Mouse (Mus musculus) hindlimb bud, embryonic 11.5 days (tissue): Measurements from ENCODE around the gene Tlx3.

Experiments used
- DNase-seq: peaks from one replicate; pipeline ENCODE4 v3.0.0-alpha.2; 2012; ENCODE audit warnings: low read depth, low spot score; ENCODE audit errors: extremely low spot score

Tlx3 gene

GRCm38 (mm10) chr11:33197673-33198072 lies 5.7 kb downstream of the Tlx3 start:
- DNase-seq, result no peak

- no peak for DNase-seq
Observed at GRCm38 (mm10) chr11:33197133-33197514, 6.3 kb downstream of the Tlx3 start.

GRCm38 (mm10) chr11:33196447-33197132 lies 6.8 kb downstream of the Tlx3 start:
- DNase-seq, result no peak

- no peak for DNase-seq
Observed at GRCm38 (mm10) chr11:33195531-33196446, 7.6 kb downstream of the Tlx3 start.

DNA sequence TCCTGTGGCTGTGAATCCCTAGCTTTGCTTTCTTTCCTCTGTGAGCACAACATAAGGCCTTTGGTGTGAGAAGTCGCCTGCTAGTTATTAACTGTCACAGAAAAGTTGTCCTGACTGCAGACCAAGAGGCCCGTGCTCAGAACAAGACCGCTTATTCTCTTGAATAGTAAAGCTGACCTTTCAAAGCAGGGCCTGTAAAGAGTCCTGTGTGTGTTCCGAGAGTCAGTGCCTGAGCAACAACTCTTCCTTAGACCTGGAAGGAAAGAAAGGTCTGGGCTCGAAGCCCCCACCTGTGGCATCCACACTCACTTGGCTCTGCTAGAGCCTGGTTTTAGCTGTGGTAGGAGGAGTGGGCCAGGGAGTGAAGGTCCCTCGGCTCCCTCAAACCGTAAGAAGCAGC lies 8.3 kb downstream of the Tlx3 start:
- DNase-seq, result no peak

- no peak for DNase-seq
Observed at GRCm38 (mm10) chr11:33193695-33194094, 9.7 kb downstream of the Tlx3 start.

- DNase-seq, result no peak
Observed at GRCm38 (mm10) chr11:33181804-33182203, 21.6 kb downstream of the Tlx3 start.

GRCm38 (mm10) chr11:33180701-33181116 lies 22.7 kb downstream of the Tlx3 start:
- DNase-seq, result no peak

DNA sequence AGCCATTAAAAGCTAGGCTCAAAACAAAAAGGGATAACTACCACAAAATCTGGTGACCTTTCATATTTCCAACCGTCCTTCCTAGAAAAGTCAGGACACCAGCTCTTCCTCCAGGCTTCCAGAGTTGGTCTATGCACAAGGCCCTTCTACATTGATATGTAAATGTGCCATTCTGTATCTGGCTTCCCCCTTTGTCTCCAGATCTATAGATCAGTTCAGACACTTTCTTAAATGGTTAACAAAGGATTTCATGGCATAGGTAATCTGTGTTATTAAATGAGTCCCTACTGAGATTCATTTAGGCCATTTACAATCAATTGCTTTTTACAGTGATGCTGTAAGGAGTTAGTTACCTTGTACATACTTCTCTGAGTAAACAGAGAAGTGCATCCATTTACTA lies 23.6 kb downstream of the Tlx3 start:
- DNase-seq, result no peak

GRCm38 (mm10) chr11:33176525-33177245 lies 26.7 kb downstream of the Tlx3 start:
- DNase-seq, result no peak

DNA sequence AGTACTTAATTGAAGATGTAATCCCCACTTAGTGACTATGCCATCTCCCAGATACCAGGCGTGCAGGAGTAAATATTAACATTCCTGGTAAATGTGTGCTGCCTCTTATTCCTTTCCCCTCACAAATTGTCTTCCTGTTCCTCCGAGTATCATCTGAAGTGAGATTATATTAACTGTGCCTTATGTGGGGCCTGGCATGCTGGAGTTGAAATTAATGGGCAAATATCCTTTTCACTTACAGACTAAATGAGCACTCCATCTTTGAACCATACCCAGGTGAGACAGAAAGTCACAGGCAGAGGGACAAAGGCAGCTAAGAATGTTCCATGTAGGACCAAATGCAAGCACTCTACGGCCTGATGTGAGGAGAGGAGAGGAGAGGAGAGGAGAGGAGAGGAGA lies 27.6 kb downstream of the Tlx3 start:
- no peak for DNase-seq

DNA sequence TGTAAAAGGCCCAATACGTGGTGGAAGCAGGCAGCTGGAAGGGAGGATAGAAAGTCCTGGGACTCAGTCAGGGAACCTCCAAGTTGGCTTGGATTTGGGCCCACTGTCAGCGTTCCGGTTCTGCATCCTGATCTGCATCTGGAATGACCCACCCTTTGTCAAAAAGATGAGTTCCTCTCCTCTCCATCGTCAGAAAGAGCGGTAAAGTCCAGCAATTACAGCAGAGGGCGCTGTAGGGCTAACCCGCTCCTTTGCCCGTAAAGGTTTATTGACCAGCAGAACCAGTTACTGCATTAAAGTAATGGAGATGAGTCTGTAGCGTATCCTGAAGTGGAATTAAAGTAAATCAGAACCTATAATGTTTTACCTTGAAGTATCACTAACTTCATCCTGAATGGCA lies 32.9 kb downstream of the Tlx3 start:
- DNase-seq, result no peak

DNA sequence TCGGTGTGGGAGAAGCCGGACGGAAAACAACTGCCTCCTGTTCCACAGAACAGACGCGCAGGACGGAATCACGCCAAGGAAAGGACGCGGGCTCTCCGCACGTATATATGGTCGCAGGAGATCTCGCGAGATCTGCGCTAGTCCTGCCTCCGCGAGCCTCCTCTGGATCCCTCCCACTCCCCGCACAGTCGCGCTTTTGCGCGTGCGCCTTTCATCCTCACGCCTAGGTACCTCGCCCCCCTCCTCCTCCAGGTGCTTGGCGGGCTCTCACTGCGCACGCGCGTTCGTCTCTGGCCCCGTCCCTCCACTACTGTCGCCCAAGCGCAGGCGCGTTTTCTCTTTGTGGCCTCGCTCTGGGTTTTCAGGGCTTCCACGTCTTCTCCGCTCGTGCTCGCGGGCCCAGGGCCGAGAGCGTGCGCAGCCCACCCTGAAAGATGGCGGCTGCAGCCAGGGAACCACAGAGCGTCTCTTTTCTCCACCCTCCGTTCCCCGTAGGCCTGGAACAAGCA lies 40.3 kb downstream of the Tlx3 start, which contains the start of gene Npm1:
Gene Npm1 (minus strand): TSS at position 209 of the 509 bp plus-strand sequence.
- peak; percentile 99 for DNase-seq

DNA sequence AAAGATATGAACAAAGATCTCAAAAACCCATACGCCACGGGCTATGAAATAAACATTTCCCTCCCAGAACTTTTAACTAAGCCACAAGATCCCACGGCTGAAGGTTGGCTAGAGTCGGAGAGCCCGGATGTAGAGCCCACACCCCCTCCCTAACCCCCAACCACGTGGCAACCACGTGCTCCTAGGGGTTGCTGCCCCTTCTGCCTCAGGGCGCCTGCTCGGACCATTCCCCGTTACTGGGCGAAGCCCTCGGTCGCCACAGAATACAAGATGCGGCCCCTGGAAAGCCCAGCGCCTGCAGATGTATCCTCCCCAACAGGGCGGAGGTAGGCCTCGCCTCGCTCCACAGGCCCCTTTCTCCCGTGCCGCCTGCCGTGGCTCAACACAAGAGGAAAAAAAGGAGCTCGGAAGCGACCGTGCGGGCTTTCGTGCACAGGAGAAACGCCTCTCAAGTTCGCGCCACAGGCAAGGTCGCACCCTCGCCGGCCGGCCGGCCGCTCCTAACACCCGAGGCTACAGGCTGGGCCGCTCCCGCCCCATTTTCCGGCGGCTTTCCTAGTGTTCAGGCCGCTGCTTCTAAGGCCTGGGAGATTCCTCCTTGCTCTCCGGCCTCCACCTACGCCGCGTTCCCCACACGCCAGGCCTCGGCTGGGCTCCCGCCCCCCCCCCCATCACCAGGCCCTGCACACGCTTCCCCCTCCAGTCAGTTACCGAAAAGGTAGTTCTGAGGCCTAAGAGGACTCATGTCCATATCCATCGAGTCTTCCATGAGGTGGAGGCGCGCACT lies 41.0 kb downstream of the Tlx3 start:
- DNase-seq, result no peak

- no peak for DNase-seq
Observed at GRCm38 (mm10) chr11:33159741-33160140, 43.6 kb downstream of the Tlx3 start.

GRCm38 (mm10) chr11:33157453-33158196 lies 45.8 kb downstream of the Tlx3 start:
- DNase-seq, result no peak

DNA sequence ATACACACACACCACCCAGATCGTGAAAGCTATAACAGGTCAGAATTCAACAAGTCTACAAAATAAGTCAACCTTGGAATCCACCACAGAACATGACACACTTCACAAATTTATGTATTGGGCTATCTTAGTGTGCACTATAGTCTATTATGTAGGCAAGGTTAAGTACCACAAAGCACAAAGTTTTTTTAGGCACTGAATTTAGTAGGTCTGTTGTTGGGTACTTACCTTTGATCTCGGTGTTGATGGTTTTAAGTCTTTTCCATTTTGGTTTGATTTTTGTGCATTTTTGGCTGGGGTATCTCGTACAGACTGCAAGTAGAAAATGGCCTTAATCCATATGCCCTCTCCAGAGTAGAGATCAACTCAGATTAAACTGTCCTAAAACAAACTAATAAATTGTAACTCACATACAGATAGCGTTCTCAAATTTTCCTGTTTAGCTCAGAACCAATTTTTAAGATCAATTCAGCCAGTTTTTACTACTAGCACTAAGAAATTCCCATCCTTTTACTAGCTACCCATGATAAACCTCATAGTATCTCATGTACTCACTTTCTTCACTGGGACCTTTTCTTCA lies 46.9 kb downstream of the Tlx3 start:
- DNase-seq, result no peak

GRCm38 (mm10) chr11:33154459-33154858 lies 48.9 kb downstream of the Tlx3 start:
- no peak for DNase-seq

DNA sequence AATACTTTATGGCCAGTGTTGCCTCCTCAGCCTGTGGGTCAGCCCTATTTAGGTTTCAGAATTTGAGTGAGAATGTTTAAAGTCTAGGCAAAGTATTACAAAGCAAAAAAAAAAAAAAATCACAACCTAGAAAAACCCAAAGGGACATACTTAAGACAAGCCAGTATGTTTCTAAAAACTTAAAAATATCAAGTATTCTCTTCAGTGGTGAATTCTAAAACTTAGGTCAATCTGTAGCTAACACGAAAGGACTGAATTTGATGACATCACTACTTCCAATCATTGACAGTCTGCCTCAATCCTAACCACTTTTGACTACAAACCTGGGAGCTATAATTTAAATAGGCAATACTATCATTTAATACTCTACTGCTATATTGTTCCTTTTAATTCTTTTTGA lies 50.4 kb downstream of the Tlx3 start:
- no peak for DNase-seq

DNA sequence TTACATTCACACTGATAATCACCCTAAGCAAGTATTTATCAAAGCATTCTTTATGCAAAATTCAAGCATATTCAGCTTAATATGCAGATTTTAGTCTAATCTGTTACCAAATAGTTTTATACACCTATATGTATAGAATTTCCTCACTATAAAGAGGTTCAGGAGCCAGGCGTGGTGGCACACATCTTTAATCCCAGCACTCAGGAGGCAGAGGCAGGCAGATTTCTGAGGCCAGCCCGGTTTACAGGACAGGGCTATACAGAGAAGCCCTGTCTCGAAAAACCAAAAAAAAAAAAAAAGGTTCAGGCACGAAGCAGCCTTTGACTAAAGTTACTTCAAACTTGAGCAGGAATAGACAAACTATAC lies 51.6 kb downstream of the Tlx3 start:
- DNase-seq, result no peak
